Mouse (Mus musculus): Measurements from ENCODE around the gene Nat8f6.
"Not testable (repeated sequence)": the region's sequence is repeated elsewhere in the genome, so short reads cannot be mapped to it uniquely, and the experiment has no call there.

Gene Nat8f6

DNA sequence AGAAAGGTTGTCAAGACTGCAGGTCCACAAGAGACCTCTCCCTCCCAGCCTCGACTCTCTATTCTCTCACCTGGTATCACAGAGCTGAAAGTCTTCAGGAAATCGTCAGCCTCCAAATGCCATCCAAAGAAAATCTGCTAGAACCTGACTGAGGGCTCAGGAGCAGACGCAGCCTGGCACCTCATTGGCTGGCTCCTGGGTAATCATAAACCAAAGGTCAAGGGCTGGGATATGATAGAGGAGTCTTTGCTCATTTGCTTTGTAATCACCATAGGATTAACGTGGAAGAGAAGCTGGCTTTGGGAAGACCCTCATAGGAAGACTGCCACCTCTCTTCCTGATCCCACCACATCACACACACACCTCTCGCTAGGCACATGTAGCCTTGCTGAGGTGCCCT, at the start of gene Nat8f6, which contains the start of gene Nat8f5:
TSS of gene Nat8f6 (minus strand) at position 118 of the 400 bp plus-strand sequence.
TSS of gene Nat8f5 (minus strand) at position 136 of the 400 bp plus-strand sequence.
- DNase-seq (ENCODE audit: low spot score), result no peak

DNA sequence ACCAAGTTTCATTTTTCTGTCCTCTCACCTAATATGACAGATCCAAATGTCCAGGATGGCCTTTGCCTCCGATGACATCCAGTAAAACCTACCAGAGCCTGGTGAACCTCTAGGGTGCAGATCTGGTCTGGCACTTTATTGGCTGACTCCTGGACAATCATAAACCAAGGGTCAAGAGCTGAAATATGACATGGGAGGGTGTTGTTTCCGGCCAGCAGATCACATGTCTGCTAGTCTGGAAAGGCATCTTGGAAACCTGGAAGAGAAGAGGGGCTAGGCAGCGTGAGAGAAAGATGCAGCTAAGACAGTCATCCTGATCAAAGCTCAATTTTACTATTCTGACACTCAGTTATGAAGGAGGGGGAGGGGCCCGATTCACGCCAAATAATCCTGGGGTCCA, 48.3 kb upstream of the Nat8f6 start, which contains the start of gene Nat8f2:
TSS of gene Nat8f2 (minus strand) at position 153 of the 400 bp plus-strand sequence.
- DNase-seq (ENCODE audit: low spot score), result not testable (repeated sequence)

DNA sequence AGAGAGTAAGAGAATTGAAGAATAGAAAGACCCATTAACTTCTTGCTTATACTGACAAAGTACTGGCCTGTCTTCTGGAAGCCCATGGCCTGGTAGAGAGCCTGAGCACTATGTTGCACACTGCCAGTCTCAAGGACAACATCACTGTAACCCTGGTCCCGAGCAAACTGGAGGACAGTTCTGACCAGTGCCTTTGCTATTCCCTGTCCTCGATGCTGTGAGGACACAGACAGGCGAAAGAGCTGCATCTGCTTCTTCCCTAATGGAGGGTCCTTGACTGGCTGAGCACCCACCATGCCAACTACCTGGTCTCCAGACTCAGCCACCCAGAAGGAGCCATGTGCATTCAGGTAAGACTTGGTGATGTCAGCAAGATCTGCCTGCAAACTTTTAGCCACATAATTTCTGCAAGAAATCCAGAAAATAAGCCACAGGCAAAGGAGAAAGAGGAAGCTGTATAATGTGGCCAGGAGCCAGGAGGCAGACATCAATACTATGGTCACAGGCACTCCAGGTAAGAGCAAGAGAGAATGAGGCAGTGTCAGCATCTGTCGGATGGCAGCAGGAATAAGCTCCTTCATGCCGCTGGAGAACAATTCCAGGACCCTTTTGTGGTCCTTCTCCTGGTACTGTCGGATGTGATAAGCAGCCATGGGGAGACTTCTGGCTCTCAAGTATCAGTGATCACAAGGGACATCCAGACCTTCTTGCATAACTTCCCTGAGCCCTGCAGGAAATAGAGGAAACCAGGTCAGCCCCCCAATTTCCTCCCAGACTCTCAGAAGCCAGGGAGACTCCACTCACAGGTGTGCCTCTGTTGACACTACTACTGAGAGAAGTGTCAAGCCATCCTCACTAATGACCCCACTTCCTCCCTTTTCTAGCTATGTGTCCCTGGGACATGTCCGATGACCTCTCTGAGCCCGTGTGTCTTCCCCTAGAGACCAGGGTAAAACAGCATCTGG, 47.3 kb upstream of the Nat8f6 start:
- DNase-seq (ENCODE audit: low spot score), result no peak

DNA sequence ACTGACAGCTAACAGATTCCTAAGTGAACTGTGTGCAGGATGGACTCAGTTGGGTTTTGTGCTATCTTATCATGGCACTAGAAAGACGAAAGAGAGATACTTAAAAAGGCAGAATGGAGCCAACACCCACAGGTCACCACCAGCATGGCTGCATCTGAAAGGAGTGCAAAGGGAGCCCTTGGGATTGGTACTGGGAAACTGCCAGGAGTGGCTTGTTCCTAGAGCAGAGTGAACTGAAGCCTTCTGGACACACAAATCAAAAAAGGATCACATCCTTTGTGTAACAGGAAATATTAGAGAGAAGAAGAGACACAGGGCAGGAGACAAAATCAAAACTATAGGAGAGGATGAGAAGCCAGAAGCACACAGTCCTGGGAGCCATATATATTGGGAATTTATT, 46.2 kb upstream of the Nat8f6 start:
- not testable (repeated sequence) for DNase-seq (ENCODE audit: low spot score)

DNA sequence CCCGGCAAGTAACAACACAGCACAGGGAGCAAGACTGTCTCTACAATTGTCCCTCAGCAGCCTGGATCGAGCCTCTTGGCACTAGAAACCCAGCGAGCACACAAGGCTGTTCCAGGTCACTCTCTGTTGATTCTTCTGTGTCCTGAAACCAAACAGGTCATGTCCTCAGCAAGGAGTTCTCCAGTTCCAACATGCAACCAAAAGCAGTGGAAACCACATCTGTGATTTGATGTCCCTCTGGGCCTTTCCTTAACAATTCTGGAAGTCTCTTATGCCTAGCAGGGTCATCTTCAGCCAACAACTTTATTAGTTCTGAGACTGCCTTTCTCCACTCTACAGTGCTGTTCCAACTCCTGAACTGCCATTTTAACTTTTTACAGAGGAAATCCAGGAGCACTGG, 45.4 kb upstream of the Nat8f6 start:
- DNase-seq (ENCODE audit: low spot score), result not testable (repeated sequence)

DNA sequence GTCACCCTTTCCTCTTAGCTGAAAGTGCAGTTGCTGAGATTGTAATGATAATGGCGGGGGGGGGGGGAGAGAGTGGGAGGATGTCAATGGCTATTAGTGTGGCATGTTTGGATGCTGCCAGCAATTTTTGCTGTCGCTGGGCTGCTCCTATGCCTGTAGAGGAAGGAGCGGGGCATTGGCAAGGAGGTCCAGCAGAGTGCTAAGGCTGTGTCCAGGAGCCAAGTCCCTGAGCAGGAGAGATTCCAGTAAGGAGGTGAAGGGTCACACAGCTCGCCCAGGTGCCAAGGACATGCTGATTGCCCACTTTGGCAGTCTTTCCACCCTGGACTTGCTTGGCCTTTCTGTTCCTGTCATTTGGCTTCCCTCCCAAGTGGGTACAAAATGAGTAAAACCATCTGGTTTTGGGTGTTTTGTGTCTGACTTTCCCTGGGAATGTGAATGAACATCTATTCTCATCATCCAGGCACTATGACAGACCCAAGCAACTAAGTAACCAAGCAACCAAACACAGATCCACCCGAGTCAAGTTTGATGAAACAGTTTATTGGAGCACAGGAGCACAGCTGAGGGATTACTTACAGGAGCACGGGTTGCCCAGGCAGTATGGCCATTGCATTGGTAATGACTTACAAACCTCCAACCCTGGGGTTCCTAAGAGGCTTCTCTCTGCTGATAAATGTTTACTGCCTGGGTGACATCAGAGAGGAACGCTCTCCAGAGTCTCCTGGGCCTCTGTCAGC, 44.3 kb upstream of the Nat8f6 start:
- not testable (repeated sequence) for DNase-seq (ENCODE audit: low spot score)

DNA sequence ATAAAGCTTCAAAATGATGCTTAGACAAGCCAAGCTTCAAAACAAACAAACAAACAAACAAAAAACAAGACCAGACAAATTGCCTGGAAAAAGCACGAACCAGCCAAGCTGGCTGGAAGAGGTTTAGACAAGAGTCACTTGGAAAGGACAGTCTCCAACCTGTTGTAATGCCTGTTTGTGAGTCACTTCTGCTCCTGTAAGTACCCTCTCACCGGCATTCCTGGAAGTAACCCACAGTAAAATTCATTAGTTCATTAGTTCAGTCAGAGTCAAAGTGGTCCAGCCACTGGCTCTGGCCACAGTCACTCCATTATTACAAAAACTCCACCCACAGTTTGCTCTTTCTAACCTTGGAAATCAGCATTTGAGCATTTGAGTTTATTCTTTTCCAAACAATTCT, 43.1 kb upstream of the Nat8f6 start:
- no peak for DNase-seq (ENCODE audit: low spot score)

DNA sequence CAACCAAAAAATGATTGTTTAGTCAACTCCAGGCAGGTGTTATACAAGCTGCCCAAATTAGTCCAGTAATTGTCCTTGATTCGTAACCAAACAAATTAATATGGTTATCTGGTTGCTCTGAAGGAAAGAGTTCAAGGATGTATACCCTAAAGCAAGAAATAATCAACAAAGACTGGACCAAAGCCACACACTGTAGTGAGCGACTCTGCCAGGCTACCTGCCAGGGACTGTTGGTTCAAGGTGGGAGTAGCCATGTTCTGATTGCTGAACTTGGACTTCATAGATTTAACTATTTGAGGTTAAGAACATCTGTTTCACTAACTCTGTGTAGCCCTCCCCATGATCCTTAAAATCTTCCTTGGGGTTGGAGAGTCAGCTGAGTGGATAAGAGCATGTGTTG, 42.4 kb upstream of the Nat8f6 start:
- DNase-seq (ENCODE audit: low spot score), result no peak

DNA sequence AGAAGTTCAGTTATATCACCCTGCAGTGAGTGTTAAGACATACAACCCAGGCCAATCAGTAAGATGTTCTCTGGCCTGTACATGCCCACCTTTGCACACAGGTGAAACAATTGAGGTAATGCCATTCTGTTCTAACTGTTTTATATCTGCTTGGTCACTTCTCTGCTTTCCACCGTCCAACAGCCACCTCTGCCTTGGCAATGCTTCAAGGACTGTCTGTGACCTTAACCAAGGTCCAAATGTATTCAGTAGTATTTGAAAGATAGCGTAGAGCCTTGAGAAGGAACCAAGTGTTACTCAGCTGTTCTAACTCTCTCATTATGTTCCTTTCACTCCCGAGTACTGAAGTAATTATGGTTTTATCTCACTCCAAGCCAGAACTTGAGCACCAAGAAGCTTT, 41.8 kb upstream of the Nat8f6 start:
- DNase-seq (ENCODE audit: low spot score), result peak; percentile 62

DNA sequence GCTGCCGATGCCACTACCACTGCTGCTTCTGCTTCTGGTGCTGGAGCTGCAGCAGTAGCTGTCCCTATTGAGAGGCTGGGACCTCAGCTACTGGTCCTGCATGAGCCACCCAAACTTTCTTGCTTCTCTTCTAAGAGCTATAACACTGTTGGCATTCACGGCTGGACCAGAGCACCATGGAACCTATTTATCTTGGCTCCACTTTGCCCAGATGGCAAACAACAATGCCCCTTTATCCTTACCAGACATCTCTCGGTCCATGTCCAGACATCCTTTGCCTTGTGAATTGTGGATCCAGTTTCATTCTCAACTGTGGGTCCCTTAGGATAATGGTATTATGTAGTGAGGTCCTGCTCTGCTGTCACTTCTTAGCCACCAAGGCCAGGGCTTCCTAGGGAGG, 40.5 kb upstream of the Nat8f6 start:
- DNase-seq (ENCODE audit: low spot score), result no peak

DNA sequence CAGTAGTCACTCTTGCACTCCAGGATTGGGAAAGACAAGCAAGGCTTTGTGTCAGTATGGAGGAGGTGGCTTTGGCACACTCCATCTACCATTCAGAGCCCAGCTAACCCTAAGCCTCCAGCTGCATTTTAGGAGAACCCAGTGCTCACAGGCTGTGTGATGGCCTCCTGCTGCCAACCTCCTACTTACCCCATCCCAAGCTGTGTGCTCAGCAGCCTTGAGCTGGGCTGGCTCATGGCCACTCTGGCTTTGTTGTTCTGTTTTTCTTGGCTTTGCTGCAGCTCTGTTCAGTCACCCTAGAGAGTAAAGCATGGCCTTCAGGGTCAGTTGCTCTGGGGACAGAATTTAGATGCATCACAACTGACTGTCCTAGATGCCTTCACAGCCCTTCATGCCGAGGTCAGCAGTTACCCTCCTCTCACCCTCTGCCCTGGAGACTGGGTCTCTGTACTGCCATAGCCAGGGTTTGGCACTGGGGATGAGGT, 35.5 kb upstream of the Nat8f6 start:
- peak; percentile 87 for DNase-seq (ENCODE audit: low spot score)

DNA sequence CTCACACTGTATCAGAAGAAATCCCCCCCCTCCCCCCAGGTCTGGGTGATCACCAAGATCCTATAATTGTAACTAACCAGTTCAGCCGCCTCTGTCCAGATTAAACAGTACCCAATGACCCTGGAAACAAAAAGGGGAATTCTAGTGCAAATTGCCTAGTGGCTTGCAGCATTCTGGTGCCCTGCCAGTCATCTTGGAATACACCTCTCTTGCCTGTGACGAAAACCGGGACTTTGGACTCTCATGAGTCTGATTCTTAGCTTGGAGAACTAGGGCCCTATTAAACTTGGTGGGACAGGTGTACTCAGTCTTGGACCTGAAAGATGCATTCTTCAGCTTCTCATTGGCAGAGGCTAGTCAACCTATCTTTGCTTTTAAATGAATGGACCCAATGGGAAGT, 32.7 kb upstream of the Nat8f6 start:
- DNase-seq (ENCODE audit: low spot score), result no peak

DNA sequence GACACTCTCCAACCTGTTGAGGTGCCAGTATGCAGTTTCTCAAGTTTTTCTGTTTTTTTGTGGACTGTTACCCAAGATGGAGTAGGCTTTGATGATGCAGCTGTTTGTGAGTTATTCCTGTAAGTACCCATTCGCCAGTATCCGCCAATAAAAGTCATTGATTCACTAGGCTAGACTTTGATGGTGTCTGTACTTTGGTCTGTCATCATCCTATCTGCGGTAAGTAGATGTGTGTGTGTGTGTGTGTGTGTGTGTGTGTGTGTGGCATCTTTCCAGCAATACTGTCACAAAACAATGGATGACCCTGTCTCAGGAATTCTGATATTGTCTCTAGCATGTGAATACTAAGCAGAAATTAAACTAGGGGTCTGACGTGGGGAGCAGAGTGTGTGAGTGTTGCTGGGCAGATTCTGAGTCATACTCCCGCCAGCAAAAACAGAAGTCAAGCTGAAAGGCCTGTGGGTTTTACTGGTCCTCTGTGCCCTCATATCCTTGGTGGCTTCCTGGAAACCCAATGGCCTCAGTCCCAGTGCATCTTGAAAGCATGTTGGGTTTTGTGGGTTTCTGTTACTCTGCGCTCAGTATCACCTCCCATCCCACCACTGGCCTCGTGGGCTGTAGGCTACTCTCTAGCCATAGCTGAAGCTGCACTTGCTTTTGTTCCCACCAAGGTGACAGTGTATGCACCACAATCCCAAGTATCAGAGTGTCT, 30.5 kb upstream of the Nat8f6 start:
- no peak for DNase-seq (ENCODE audit: low spot score)

DNA sequence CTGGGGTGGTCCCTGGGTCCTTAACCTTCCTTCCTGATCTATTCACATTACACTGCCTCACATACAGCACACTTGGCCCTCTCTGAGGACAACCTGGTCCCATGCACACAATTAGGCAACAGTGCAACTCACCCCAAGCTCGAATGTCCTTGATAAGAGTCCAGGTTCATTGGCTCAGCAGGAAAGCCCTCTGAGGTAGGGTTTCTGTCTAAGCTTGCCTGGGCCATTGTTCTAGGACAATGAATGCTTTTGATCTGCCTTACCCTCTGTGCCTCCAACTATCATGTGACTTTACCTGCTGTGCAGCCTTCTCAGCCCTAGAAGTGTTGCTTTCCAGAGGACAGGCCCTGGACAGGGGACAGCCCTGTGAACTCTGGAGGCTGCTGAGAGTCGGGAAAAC, 28.5 kb upstream of the Nat8f6 start:
- DNase-seq (ENCODE audit: low spot score), result no peak

DNA sequence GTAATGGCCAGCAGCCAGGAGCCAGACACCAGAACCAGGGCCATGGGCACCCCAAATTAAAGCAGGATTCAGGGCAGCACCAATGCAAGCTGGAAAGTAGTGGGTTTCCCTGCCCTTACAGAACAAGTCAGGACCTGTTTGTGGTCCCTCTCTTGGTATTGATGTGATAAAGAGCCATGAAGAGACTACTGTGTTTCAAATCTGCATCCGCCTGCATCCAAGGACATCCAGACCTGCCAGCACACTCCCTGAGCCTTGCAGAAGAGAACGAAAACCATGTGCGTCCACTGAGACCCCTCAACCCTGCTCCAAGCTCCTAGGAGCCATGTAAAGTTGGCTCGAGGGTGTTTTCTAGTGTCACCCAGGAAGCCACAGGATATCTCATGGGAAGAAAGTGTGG, 27.4 kb upstream of the Nat8f6 start:
- DNase-seq (ENCODE audit: low spot score), result no peak

DNA sequence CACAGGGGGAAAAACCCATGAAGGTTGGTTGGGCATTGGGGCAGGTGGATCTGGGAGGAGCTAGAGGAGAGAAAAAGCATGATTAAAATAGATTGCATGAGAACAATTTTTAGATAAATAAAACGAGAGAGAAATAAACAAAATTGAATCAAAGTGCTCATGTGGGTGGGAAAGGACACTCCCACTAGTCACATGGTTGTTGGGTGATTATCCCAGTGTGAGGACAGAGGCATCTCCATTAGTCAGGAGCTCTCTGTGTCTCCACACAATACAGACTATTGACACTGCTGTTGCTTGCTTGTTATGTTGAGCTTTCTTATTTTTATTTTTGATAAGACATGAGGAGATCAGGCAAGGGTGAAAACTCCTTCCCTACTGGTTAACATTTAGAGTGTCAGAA, 26.2 kb upstream of the Nat8f6 start:
- no peak for DNase-seq (ENCODE audit: low spot score)

DNA sequence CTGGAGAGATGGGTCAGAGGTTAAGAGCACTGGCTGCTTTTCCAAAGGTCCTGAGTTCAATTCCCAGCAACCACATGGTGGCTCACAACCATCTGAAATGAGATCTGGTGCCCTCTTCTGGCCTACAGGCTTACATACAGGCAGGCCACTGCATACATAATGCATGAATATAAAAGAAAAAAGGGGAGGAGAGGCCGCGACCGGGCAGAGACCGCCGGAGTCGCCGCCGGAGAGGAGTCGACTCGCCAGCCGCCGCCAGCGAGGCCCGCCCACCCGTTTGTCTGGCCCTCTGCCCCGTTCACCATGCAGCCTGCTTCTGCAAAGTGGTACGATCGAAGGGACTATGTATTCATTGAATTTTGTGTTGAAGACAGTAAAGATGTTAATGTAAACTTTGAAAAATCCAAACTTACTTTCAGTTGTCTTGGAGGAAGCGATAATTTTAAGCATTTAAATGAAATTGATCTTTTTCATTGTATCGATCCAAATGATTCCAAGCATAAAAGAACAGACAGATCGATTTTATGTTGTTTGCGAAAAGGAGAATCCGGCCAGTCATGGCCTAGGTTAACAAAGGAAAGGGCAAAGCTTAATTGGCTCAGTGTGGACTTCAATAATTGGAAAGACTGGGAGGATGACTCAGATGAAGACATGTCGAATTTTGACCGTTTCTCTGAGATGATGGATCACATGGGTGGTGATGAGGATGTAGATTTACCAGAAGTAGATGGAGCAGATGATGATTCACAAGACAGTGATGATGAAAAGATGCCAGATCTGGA, 23.1 kb upstream of the Nat8f6 start:
- DNase-seq (ENCODE audit: low spot score), result not testable (repeated sequence)

DNA sequence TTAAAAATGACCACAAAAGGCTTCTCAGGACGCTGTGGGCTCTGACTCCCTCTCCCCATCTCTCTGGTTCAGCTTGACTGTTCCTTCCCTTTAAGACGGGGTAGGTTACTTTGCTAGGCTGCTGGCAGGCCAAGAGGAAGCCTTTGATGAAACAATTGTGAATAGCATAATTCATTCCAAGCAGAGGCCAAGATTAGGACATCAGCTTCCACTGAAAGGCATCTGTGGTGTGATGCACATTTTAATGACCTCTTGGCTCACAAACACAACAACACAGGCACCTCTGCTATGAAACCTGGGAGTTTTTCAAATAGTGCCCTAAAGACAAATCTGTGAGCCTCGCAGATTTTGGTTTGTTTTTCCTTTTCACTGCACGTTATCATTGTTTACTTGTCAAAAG, 19.2 kb upstream of the Nat8f6 start:
- no peak for DNase-seq (ENCODE audit: low spot score)

DNA sequence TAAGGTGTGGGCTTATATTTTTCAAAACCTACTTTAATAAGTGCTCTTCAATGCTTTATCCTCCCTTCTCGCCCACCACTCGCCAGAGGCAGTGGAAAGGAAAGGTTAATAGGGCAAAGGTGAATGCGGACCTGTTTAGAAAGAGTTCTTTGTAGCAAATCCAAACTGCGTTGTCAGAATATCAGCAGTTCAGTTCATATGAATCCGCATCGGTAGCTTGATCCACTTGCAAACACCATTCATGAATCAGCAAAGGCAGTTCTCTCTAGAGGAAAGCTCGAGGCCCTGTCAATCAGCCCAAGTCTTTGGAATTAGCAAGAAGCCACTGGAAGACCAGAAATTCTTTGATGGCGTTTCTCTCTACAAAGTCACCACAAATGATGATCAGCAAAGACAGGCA, 17.9 kb upstream of the Nat8f6 start:
- no peak for DNase-seq (ENCODE audit: low spot score)

DNA sequence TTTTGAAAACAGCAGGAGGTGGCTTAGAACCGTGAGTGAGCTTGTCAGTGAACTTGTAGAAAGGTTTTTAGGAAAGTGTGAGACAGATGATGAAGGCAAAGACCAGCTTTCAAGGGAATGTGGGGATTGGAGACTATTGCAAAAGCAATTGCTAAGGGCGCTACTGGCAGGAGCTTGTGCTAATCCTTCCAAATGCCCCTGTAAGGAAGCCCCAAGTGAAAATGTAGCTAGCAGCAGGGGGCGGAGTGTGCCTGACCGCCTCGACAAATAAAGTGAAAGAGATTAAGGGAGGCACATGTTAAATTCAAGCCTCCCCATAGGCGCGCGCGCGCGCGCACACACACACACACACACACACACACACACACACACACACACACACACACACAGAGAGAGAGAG, 16.6 kb upstream of the Nat8f6 start:
- DNase-seq (ENCODE audit: low spot score), result peak; percentile 53

DNA sequence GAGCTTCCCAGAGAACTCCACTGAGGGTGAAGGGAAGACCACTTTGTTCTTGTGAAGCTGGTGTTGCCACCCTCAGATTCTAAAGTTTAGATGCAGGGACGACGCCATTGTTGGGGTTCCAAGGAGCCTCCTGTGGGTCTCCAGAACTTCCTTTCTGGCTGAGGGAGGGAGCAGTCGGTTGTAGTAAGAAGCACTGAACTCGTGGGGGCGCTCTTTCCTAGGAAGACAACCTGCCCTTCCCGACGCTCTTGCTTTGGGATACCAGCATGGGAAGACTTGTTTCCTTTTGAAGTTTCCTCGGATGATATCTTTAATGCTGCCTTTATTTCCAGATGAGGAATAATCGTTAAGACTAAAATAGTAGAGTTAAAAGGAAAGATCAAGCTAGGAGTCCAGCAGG, 16.1 kb upstream of the Nat8f6 start:
- DNase-seq (ENCODE audit: low spot score), result peak; percentile 54
